Mouse (Mus musculus) hindbrain, postnatal 0 days (tissue): ENCODE results near the gene Aldh5a1. TPM values are rescaled to one million over a fixed set of nuclear protein-coding genes. Genes with fewer than 3 reads are reported as not detected.

Experiments used
- ATAC-seq: fragments of 200-750 bp; cut with Nextera tagmentation; 2 replicates; pipeline ENCODE4 v1.8.0; 2017; ENCODE audit warnings: mild to moderate bottlenecking, moderate TSS enrichment, moderate library complexity
- DNase-seq: peaks from one replicate; pipeline ENCODE4 v3.0.0-alpha.2; 2015; ENCODE audit warnings: low spot score
- H3K27ac ChIP-seq: fragments of 300-500 bp; sonication (generic); 2 replicates; pipeline ENCODE4 v1.5.1; 2014; ENCODE audit warnings: mild to moderate bottlenecking
- H3K27me3 ChIP-seq: fragments of 300-500 bp; sonication (generic); 2 replicates; pipeline ENCODE4 v1.6.1; 2014; ENCODE audit warnings: low read length, mixed read lengths; ENCODE audit not compliant: insufficient read depth
- H3K36me3 ChIP-seq: fragments of 300-500 bp; sonication (generic); 2 replicates; pipeline ENCODE4 v1.6.1; 2014; ENCODE audit warnings: low read length, mixed read lengths; ENCODE audit not compliant: insufficient read depth
- H3K4me1 ChIP-seq: fragments of 300-500 bp; sonication (generic); 2 replicates; pipeline ENCODE4 v1.6.1; 2014; ENCODE audit warnings: antibody characterized with exemption, low read length, mixed read lengths; ENCODE audit not compliant: insufficient read depth
- H3K4me2 ChIP-seq: fragments of 300-500 bp; sonication (generic); 2 replicates; pipeline ENCODE4 v1.6.1; 2014; ENCODE audit warnings: low read depth, mild to moderate bottlenecking, low read length, moderate library complexity, mixed read lengths
- H3K4me3 ChIP-seq: fragments of 300-500 bp; sonication (generic); 2 replicates; pipeline ENCODE4 v1.5.1; 2014; ENCODE audit warnings: low read length
- H3K9ac ChIP-seq: fragments of 300-500 bp; sonication (generic); replicated peaks from 2 replicates; pipeline ENCODE4 v1.6.1; 2014; ENCODE audit warnings: mild to moderate bottlenecking, low read length, moderate library complexity, mixed read lengths
- H3K9me3 ChIP-seq: fragments of 300-500 bp; sonication (generic); 2 replicates; pipeline ENCODE4 v1.6.1; 2016; ENCODE audit warnings: low read length, mixed read lengths
- CTCF ChIP-seq: IDR thresholded peaks from 2 replicates; pipeline ENCODE4 v1.5.1; 2016; ENCODE audit warnings: antibody characterized with exemption, control low read depth, low read depth
- WGBS: fragments of 180-500 bp; shearing (Covaris S2); extraction: QIAGEN DNeasy Blood & Tissue Kit; methylation state at CpG from one replicate; pipeline ENCODE4 v1.1.7; 2014; 5-methylcytosine and 5-hydroxymethylcytosine counted together
- polyA plus RNA-seq: library from polyadenylated mRNA; unstranded; fragments of >200 nt; fragmentation: Nextera tagmentation; extraction: Ambion mirVana; gene quantifications from 2 replicates; pipeline ENCODE4 v1.2.1, GENCODE M21; 2015
- total RNA-seq: library from RNA; depleted of rRNA; stranded (reverse); fragments of >200 nt; gene quantifications from 2 replicates; pipeline ENCODE4 v1.2.3, GENCODE M21; 2014

Gene Aldh5a1
- total and polyA plus RNA-seq, 2 experiments from 2014 or later = 16.9 to 46.3 TPM

- no peaks in the 10 kb centered on the region for H3K27me3 ChIP-seq
- H3K4me1 ChIP-seq = no peaks in the 10 kb centered on the region
- no peaks in the 10 kb centered on the region for H3K9me3 ChIP-seq
- H3K36me3 ChIP-seq = no peaks in the 10 kb centered on the region; the same call in 1 of the 2 replicates
- no peak overlapping the region for H3K4me3 ChIP-seq
- H3K27ac ChIP-seq = no peak overlapping the region
- ATAC-seq (no peak), DNase-seq (no peak)
- no peak overlapping the region for H3K9ac ChIP-seq
- no peak overlapping the region for H3K4me2 ChIP-seq
- WGBS = 90% methylated on average over 6 of the region's 6 CpGs
- no peak for TF ChIP-seq CTCF
Measured at GRCm38 (mm10) chr13:24948870-24949269, 11.4 kb upstream of the Aldh5a1 start.

DNA sequence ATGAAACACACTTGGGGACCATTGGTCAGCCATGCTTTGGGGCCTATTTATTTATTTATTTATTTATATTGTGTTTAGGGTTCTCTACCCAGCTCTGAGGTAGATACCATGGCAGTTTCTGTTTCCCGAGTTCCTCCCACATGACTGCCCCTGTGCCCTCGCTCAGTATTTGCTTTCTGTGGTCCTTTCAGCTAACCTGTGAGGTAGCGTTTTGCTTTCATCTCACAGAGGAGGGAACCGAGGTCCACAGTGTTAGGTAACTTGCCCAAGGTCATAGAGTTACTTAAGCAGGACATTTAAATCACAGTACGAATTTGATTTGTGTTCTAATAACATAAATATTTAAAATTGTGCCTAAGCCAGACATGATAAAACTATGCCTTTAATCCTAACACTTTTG lies 9.7 kb upstream of the Aldh5a1 start:
- Histone ChIP-seq H3K4me1 (no peaks in the 10 kb centered on the region), H3K4me3 (no peak overlapping the region), H3K36me3 (no peaks in the 10 kb centered on the region), H3K4me2 (no peak overlapping the region), H3K27ac (no peak overlapping the region), H3K27me3 (no peaks in the 10 kb centered on the region), H3K9me3 (no peaks in the 10 kb centered on the region), H3K9ac (no peak overlapping the region)
- no peak for ATAC-seq
- no peak for DNase-seq
- no peak for TF ChIP-seq CTCF
- 95% methylated on average over 5 of the region's 5 CpGs for WGBS

DNA sequence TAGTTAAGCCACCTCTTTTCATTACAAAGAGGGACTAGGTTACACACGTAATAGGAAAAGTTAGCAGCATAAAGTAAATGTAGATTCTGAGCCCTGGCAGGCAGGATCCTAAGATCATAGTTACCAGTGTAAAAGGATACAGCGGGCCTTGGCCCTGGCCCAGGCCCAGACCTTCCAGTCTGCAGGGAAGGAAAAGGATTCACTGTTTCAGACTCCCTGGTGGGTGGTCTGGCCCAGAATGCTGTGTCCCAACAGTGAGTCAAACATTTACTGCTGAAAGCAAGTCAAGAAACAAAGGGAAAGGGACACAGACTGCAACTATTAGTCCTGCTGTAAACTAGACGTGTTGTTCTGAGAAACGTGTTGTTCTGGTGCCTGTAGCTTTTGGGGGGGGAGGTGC lies 8.1 kb upstream of the Aldh5a1 start:
- 15% methylated on average over 4 of the region's 4 CpGs for WGBS
- Histone ChIP-seq H3K4me1 (peaks cover 3% of the 10 kb centered on the region; the same call in 1 of the 2 replicates), H3K4me3 (no peak overlapping the region), H3K4me2 (no peak overlapping the region), H3K9ac (no peak overlapping the region), H3K27ac (0 out of 2 replicates have a peak overlapping the region, but pooled peaks have one; percentile 8), H3K9me3 (no peaks in the 10 kb centered on the region), H3K27me3 (no peaks in the 10 kb centered on the region), H3K36me3 (no peaks in the 10 kb centered on the region)
- peak; percentile 74 for DNase-seq
- no peak for TF ChIP-seq CTCF
- peak; percentile 84 for ATAC-seq

GRCm38 (mm10) chr13:24943303-24943702 lies 5.8 kb upstream of the Aldh5a1 start:
- ATAC-seq = no peak
- WGBS = 79% methylated on average over 8 of the region's 8 CpGs
- Histone ChIP-seq H3K4me1 (peaks cover 3% of the 10 kb centered on the region; the same call in 1 of the 2 replicates), H3K9me3 (no peaks in the 10 kb centered on the region), H3K4me2 (no peak overlapping the region), H3K4me3 (no peak overlapping the region), H3K9ac (no peak overlapping the region), H3K27me3 (no peaks in the 10 kb centered on the region), H3K27ac (no peak overlapping the region), H3K36me3 (no peaks in the 10 kb centered on the region)
- no peak for DNase-seq
- no peak for TF ChIP-seq CTCF

DNA sequence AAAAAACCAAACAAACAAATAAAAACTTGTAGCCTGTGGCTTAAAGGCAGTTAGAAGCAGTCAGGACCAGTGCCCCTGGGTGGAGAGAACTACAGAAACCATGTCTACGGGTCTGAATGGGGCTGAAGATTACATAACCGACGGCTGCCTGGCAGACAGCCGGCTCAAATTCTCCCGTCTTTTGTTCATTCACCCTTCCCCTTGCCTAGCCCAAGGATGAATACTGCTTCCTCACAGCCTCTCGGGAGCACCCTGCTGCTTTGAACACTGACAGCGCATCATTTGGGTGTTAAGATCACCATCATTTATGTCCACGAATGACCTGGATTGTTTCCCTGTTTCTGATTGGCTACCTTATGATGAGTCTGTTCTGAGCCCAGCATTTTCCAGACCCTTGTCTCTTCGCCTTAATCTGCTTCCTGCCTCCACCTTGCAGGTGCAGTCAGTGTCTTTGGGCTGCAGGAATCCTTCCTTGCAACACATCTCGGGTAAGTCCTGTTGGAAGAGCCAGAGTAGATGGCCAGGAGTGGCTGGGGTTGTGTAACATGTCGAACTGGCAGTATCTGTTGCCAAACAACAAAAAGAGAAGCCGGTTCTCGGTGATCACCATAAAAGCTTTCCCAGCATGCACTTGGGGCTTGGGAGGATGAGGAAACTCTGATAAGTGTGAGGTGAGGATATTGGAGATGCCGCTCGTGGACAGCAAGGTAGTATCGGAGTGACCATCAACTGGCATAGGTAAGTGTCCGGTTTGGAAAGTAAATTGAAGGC lies 5.2 kb upstream of the Aldh5a1 start, which contains the start of gene Gpld1:
Gene Gpld1 (plus strand): TSS at position 641 of the 771 bp plus-strand sequence.
- Histone ChIP-seq H3K9ac (no peak within 1 kb of the TSS), H3K27ac (no peak within 1 kb of the TSS), H3K9me3 (no peaks in the 10 kb centered on the region), H3K4me2 (no peak within 1 kb of the TSS), H3K4me3 (no peak within 1 kb of the TSS), H3K4me1 (peaks cover 3% of the 10 kb centered on the region; the same call in 1 of the 2 replicates), H3K27me3 (no peaks in the 10 kb centered on the region), H3K36me3 (no peaks in the 10 kb centered on the region)
- no peak for TF ChIP-seq CTCF
- ATAC-seq (0 out of 2 replicates have a peak, but pooled peaks have one; percentile 22), DNase-seq (no peak)
- WGBS = 45% methylated on average over 17 of the region's 17 CpGs

GRCm38 (mm10) chr13:24939472-24939871 lies 2.0 kb upstream of the Aldh5a1 start:
- Histone ChIP-seq H3K27ac (no peak overlapping the region), H3K36me3 (no peaks in the 10 kb centered on the region), H3K4me2 (no peak overlapping the region), H3K4me1 (peaks cover 3% of the 10 kb centered on the region; the same call in 1 of the 2 replicates), H3K9ac (no peak overlapping the region), H3K9me3 (no peaks in the 10 kb centered on the region), H3K4me3 (no peak overlapping the region), H3K27me3 (no peaks in the 10 kb centered on the region)
- ATAC-seq = no peak
- DNase-seq = no peak
- TF ChIP-seq CTCF = no peak
- 93% methylated on average over 9 of the region's 9 CpGs for WGBS

DNA sequence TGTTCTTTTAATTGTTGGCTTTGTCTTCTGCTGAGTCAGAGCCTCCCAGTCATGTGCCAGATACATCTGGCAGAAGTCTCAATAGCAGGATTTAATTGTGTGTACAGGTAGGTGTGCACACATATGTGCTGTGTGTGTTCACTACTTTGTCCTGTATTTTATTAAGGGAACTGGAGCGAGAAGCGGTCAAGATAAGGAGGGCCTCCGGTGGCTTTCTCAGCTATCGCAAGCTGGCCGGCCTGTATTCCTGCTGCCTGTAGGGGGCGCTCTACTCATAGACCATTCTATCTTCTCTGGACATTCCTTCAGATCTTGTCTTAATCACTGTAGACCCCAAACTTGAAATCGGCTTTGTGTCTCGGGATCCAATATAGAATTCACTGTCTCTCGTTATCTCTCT lies 1.2 kb upstream of the Aldh5a1 start:
- TF ChIP-seq CTCF = peak; percentile 85
- 30% methylated on average over 9 of the region's 9 CpGs for WGBS
- ATAC-seq (peak; percentile 34; the same call in 1 of the 2 replicates), DNase-seq (peak; percentile 88)
- no peaks in the 10 kb centered on the region for H3K27me3 ChIP-seq
- H3K9ac ChIP-seq = no peak overlapping the region
- no peak overlapping the region; the same call in 1 of the 2 replicates for H3K4me2 ChIP-seq
- H3K36me3 ChIP-seq = no peaks in the 10 kb centered on the region
- no peaks in the 10 kb centered on the region for H3K9me3 ChIP-seq
- no peak overlapping the region for H3K27ac ChIP-seq
- H3K4me1 ChIP-seq = peaks cover 3% of the 10 kb centered on the region; the same call in 1 of the 2 replicates
- no peak overlapping the region for H3K4me3 ChIP-seq
